Mouse (Mus musculus) C2C12 (cell line): ENCODE results near the gene Patj. TPM values are rescaled to one million over a fixed set of nuclear protein-coding genes. Genes with fewer than 3 reads are reported as not detected.

Experiments
- H3K27me3 ChIP-seq: one replicate; pipeline ENCODE4 v1.6.1; 2011; ENCODE audit not compliant: control insufficient read depth, insufficient read depth, insufficient read length
- H3K36me3 ChIP-seq: one replicate; pipeline ENCODE4 v1.6.1; 2011; ENCODE audit not compliant: control insufficient read depth, insufficient read depth
- H3K4me3 ChIP-seq: one replicate; pipeline ENCODE4 v1.5.1; 2011; ENCODE audit warnings: mild to moderate bottlenecking, control low read depth; ENCODE audit not compliant: poor library complexity, insufficient read depth, severe bottlenecking
- H3K79me2 ChIP-seq: one replicate; pipeline ENCODE4 v1.6.1; 2011; ENCODE audit not compliant: control insufficient read depth, insufficient read depth
- H3K79me3 ChIP-seq: one replicate; pipeline ENCODE4 v1.6.1; 2011; ENCODE audit warnings: low read depth, control low read depth
- H3ac ChIP-seq: one replicate; pipeline ENCODE3; 2011; ENCODE audit warnings: low read depth; ENCODE audit not compliant: control insufficient read depth, insufficient read length
- CEBPB ChIP-seq: IDR thresholded peaks from one replicate; pipeline ENCODE4 v1.6.1; 2011; ENCODE audit warnings: low read depth, mild to moderate bottlenecking, control low read depth, moderate library complexity
- CTCF ChIP-seq: IDR thresholded peaks from one replicate; pipeline ENCODE4 v1.5.1; 2011; ENCODE audit not compliant: control insufficient read depth, insufficient read depth, insufficient read length
- FOSL1 ChIP-seq: IDR thresholded peaks from one replicate; pipeline ENCODE4 v1.8.0; 2011; ENCODE audit warnings: mild to moderate bottlenecking, low read length; ENCODE audit not compliant: poor library complexity, insufficient read depth, severe bottlenecking
- MAX ChIP-seq: IDR thresholded peaks from one replicate; pipeline ENCODE4 v1.6.1; 2011; ENCODE audit warnings: mild to moderate bottlenecking, control low read depth
- MYOD1 ChIP-seq: IDR thresholded peaks from one replicate; pipeline ENCODE4 v1.6.1; 2011; ENCODE audit warnings: low read depth; ENCODE audit not compliant: control insufficient read depth, insufficient read length
- MYOG ChIP-seq: IDR thresholded peaks from one replicate; pipeline ENCODE4 v1.6.1; 2011; ENCODE audit not compliant: control insufficient read depth, insufficient read length; ENCODE audit errors: extremely low read depth
- USF1 ChIP-seq: IDR thresholded peaks from one replicate; pipeline ENCODE4 v1.6.1; 2011; ENCODE audit warnings: low read depth, mild to moderate bottlenecking, control low read depth, moderate library complexity
- polyA plus RNA-seq: library from polyadenylated mRNA; unstranded; fragments of >200 nt; fragmentation: generic; extraction: Trizol; gene quantifications from one replicate; pipeline ENCODE4 v1.2.1, GENCODE M21; 2012; ENCODE audit warnings: missing spikeins

Patj gene
- polyA plus RNA-seq, 1 experiment: 3.3 TPM

DNA sequence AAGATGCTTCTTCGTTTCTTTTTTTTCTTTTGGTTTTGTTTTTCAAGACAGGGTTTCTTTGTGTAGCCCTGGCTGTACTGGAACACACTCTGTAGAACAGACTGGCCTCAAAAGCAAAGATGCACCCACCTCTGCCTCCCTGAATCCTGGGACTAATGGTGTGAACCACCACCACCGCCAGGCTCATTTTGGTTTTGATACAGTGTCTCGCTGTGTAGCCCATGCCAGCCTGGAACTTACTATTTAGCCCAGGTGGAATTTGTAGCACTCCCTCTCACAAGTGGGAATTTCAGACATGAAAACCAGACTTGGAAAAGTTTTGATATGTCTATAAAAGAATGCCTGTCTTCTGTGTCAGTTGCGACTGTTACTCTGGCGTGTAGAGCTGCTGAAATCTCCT, 154.5 kb downstream of the Patj start:
- Histone ChIP-seq H3K27me3 (no peaks in the 10 kb centered on the region), H3K4me3 (no peak overlapping the region), H3K36me3 (no peaks in the 10 kb centered on the region), H3ac (no peak overlapping the region), H3K79me3 (no peaks in the 10 kb centered on the region), H3K79me2 (no peaks in the 10 kb centered on the region)
- TF ChIP-seq CTCF: no peak
- no peak for TF ChIP-seq FOSL1
- TF ChIP-seq MAX: no peak
- no peak for TF ChIP-seq CEBPB
- TF ChIP-seq MYOG: no peak
- TF ChIP-seq MYOD1: no peak
- no peak for TF ChIP-seq USF1

DNA sequence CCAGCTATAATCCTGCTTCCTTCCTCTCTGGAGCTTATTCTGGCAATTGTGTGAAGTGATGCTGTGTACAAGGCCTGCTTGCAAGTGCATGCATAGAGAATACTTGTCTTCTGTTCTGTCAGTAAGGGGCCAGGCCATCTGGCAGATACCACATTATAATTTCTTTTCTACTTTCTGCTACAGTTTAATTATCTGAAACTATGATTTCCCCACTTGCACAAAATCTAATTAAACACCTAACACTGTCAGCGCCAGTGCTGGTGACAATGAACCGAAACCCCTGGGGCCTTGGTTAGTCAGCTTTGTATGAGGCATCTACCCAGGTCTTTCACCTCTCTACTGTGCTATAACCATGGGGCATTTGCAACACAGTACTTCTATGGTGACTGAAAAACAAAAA, 160.1 kb downstream of the Patj start:
- Histone ChIP-seq H3ac (no peak overlapping the region), H3K79me2 (no peaks in the 10 kb centered on the region), H3K79me3 (no peaks in the 10 kb centered on the region), H3K4me3 (no peak overlapping the region), H3K27me3 (no peaks in the 10 kb centered on the region), H3K36me3 (no peaks in the 10 kb centered on the region)
- TF ChIP-seq FOSL1 (no peak), MYOD1 (no peak), MYOG (no peak), MAX (no peak), USF1 (no peak)

DNA sequence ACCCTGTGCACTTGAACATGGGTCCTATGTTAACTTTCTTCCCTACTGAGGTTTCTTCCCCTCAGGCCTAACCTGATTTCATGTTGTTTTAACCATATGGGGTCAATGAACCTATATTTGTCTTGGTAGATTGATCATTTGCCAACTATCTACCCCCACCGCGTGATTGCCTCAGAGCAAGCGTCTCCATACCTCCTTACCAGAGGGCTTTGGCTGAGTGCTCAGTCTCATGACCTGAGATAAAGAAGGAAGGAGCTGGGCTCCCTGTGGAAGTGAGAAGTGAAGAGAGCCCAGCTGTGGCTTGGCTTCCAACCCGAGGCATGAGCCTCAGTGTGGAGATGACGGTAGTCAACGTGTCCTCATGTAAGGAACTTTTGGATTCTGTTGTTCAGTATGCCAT, 160.9 kb downstream of the Patj start:
- H3K79me2 ChIP-seq: no peaks in the 10 kb centered on the region
- no peaks in the 10 kb centered on the region for H3K36me3 ChIP-seq
- H3K27me3 ChIP-seq: no peaks in the 10 kb centered on the region
- H3K79me3 ChIP-seq: no peaks in the 10 kb centered on the region
- no peak overlapping the region for H3K4me3 ChIP-seq
- H3ac ChIP-seq: no peak overlapping the region
- TF ChIP-seq FOSL1: no peak
- no peak for TF ChIP-seq USF1
- TF ChIP-seq CTCF: no peak
- no peak for TF ChIP-seq CEBPB
- no peak for TF ChIP-seq MYOG
- no peak for TF ChIP-seq MYOD1
- no peak for TF ChIP-seq MAX

- H3K27me3 ChIP-seq: no peaks in the 10 kb centered on the region
- no peak overlapping the region for H3ac ChIP-seq
- no peaks in the 10 kb centered on the region for H3K79me3 ChIP-seq
- no peak overlapping the region for H3K4me3 ChIP-seq
- no peaks in the 10 kb centered on the region for H3K79me2 ChIP-seq
- H3K36me3 ChIP-seq: no peaks in the 10 kb centered on the region
- TF ChIP-seq MYOG (no peak), MYOD1 (no peak), CEBPB (no peak), MAX (no peak), FOSL1 (no peak), USF1 (no peak), CTCF (no peak)
Observed at GRCm38 (mm10) chr4:98557192-98557591, 161.6 kb downstream of the Patj start.

GRCm38 (mm10) chr4:98560196-98560830, 164.7 kb downstream of the Patj start:
- H3K79me3 ChIP-seq: no peaks in the 10 kb centered on the region
- no peaks in the 10 kb centered on the region for H3K27me3 ChIP-seq
- H3K4me3 ChIP-seq: no peak overlapping the region
- TF ChIP-seq FOSL1 (no peak), USF1 (no peak), MYOG (no peak), CEBPB (no peak), CTCF (no peak), MAX (no peak), MYOD1 (no peak)
- H3K36me3 ChIP-seq: no peaks in the 10 kb centered on the region
- no peaks in the 10 kb centered on the region for H3K79me2 ChIP-seq
- H3ac ChIP-seq: no peak overlapping the region

- TF ChIP-seq FOSL1: no peak
- H3K79me3 ChIP-seq: no peaks in the 10 kb centered on the region
- no peaks in the 10 kb centered on the region for H3K79me2 ChIP-seq
- H3ac ChIP-seq: no peak overlapping the region
- no peaks in the 10 kb centered on the region for H3K27me3 ChIP-seq
- H3K36me3 ChIP-seq: no peaks in the 10 kb centered on the region
- H3K4me3 ChIP-seq: no peak overlapping the region
Observed at GRCm38 (mm10) chr4:98563082-98563481, 167.5 kb downstream of the Patj start.
